Mouse (Mus musculus) kidney, embryonic 16.5 days (tissue): Measurements from ENCODE around the gene 1110032F04Rik. TPM values are rescaled to one million over a fixed set of nuclear protein-coding genes. Genes with fewer than 3 reads are reported as not detected.

Experiments
- ATAC-seq: fragments of 200-750 bp; cut with Nextera tagmentation; 2 replicates; pipeline ENCODE4 v1.8.0; 2017; ENCODE audit warnings: moderate TSS enrichment; ENCODE audit not compliant: low FRiP score, low TSS enrichment
- H3K27ac ChIP-seq: fragments of 300-500 bp; sonication (generic); 2 replicates; pipeline ENCODE4 v1.5.1; 2014; ENCODE audit warnings: low read length
- H3K27me3 ChIP-seq: fragments of 300-500 bp; sonication (generic); 2 replicates; pipeline ENCODE4 v1.6.1; 2014; ENCODE audit warnings: low read length, control low read depth, mixed read lengths; ENCODE audit not compliant: insufficient read depth
- H3K36me3 ChIP-seq: fragments of 300-500 bp; sonication (generic); 2 replicates; pipeline ENCODE4 v1.6.1; 2014; ENCODE audit warnings: low read length, control low read depth, mixed read lengths; ENCODE audit not compliant: insufficient read depth
- H3K4me1 ChIP-seq: fragments of 300-500 bp; sonication (generic); 2 replicates; pipeline ENCODE4 v1.6.1; 2014; ENCODE audit warnings: low read length, control low read depth, mixed read lengths; ENCODE audit not compliant: insufficient read depth
- H3K4me2 ChIP-seq: fragments of 300-500 bp; sonication (generic); replicated peaks from 2 replicates; pipeline ENCODE4 v1.6.1; 2014; ENCODE audit warnings: low read depth, low read length
- H3K4me3 ChIP-seq: fragments of 300-500 bp; sonication (generic); 2 replicates; pipeline ENCODE4 v1.5.1; 2014; ENCODE audit warnings: mild to moderate bottlenecking, low read length
- H3K9ac ChIP-seq: fragments of 300-500 bp; sonication (generic); replicated peaks from 2 replicates; pipeline ENCODE4 v1.6.1; 2014; ENCODE audit warnings: low read length
- H3K9me3 ChIP-seq: fragments of 300-500 bp; sonication (generic); 2 replicates; pipeline ENCODE4 v1.6.1; 2016; ENCODE audit warnings: low read length, control low read depth
- WGBS: fragments of 180-500 bp; shearing (Covaris S2); extraction: QIAGEN DNeasy Blood & Tissue Kit; methylation state at CpG from one replicate; pipeline ENCODE4 v1.1.7; 2014; 5-methylcytosine and 5-hydroxymethylcytosine counted together
- polyA plus RNA-seq: library from polyadenylated mRNA; unstranded; fragments of >200 nt; fragmentation: Nextera tagmentation; extraction: Ambion mirVana; gene quantifications from 2 replicates; pipeline ENCODE4 v1.2.1, GENCODE M21; 2015

The 1110032F04Rik gene
- polyA plus RNA-seq, 1 experiment from 2014 or later = 4.0 TPM

DNA sequence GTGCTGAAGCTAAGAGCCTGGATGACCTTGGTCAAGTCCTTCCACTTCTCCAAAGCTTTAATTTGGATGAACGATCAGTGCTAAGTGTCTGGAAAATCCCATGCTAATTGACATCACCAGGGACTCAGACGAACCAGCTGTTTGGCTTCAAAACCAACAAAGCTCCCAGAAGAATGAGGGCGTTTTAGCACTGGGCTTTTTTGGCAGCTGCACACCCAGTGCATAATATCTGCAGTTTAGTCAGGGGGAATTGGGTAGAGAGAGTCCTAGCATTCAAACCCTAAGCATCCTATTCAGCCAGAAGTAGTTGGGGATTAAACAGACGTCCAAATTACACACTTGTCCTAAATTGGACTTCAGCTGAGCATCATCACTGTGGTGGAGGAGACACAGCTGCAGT, 29.2 kb upstream of the 1110032F04Rik start:
- no peak for ATAC-seq
- 46% methylated on average over 4 of the region's 4 CpGs for WGBS
- 0 out of 2 replicates have a peak, but pooled peaks cover 4% of the 10 kb centered on the region for H3K9me3 ChIP-seq

GRCm38 (mm10) chr3:68844025-68844424, 25.4 kb upstream of the 1110032F04Rik start:
- no peak for ATAC-seq
- H3K4me2 ChIP-seq = no peak overlapping the region
- no peak overlapping the region for H3K27ac ChIP-seq
- WGBS = 93% methylated on average over 4 of the region's 4 CpGs
- no peaks in the 10 kb centered on the region for H3K27me3 ChIP-seq
- no peak overlapping the region for H3K4me3 ChIP-seq
- H3K4me1 ChIP-seq = no peaks in the 10 kb centered on the region
- H3K36me3 ChIP-seq = no peaks in the 10 kb centered on the region
- H3K9me3 ChIP-seq = 0 out of 2 replicates have a peak, but pooled peaks cover 4% of the 10 kb centered on the region
- H3K9ac ChIP-seq = no peak overlapping the region

More for the DNA sequence above, 29.2 kb upstream of the 1110032F04Rik start:
- Histone ChIP-seq H3K27ac (no peak overlapping the region), H3K27me3 (no peaks in the 10 kb centered on the region), H3K4me2 (no peak overlapping the region), H3K9ac (no peak overlapping the region), H3K4me3 (no peak overlapping the region), H3K36me3 (no peaks in the 10 kb centered on the region), H3K4me1 (no peaks in the 10 kb centered on the region)

GRCm38 (mm10) chr3:68848323-68848722, 21.1 kb upstream of the 1110032F04Rik start:
- Histone ChIP-seq H3K27me3 (no peaks in the 10 kb centered on the region), H3K4me2 (no peak overlapping the region), H3K9ac (no peak overlapping the region), H3K27ac (no peak overlapping the region), H3K4me3 (no peak overlapping the region), H3K36me3 (no peaks in the 10 kb centered on the region), H3K9me3 (0 out of 2 replicates have a peak, but pooled peaks cover 4% of the 10 kb centered on the region), H3K4me1 (no peaks in the 10 kb centered on the region)
- 61% methylated on average over 3 of the region's 3 CpGs for WGBS
- no peak for ATAC-seq

- no peak for ATAC-seq
- Histone ChIP-seq H3K27ac (no peak overlapping the region), H3K4me1 (no peaks in the 10 kb centered on the region), H3K9me3 (no peaks in the 10 kb centered on the region), H3K9ac (no peak overlapping the region), H3K27me3 (no peaks in the 10 kb centered on the region), H3K4me3 (no peak overlapping the region), H3K4me2 (no peak overlapping the region), H3K36me3 (no peaks in the 10 kb centered on the region)
- WGBS = 84% methylated on average over 1 of the region's 1 CpGs
Observed at GRCm38 (mm10) chr3:68852414-68852813, 17.0 kb upstream of the 1110032F04Rik start.

GRCm38 (mm10) chr3:68869691-68870567, 543 bp downstream of the 1110032F04Rik start:
- ATAC-seq = peak; percentile 79

GRCm38 (mm10) chr3:68870568-68870950, 1.2 kb downstream of the 1110032F04Rik start:
- no peaks in the 10 kb centered on the region for H3K9me3 ChIP-seq
- peak overlapping the region; percentile 61 for H3K9ac ChIP-seq
- WGBS = 4% methylated on average over 15 of the region's 15 CpGs
- no peak overlapping the region for H3K27ac ChIP-seq
- ATAC-seq = peak; percentile 16
- peak overlapping the region; percentile 58 for H3K4me3 ChIP-seq
- no peaks in the 10 kb centered on the region for H3K36me3 ChIP-seq
- peaks cover 13% of the 10 kb centered on the region for H3K4me1 ChIP-seq
- H3K4me2 ChIP-seq = peak overlapping the region; percentile 100
- H3K27me3 ChIP-seq = peaks cover 27% of the 10 kb centered on the region

More at GRCm38 (mm10) chr3:68869691-68870567, 543 bp downstream of the 1110032F04Rik start:
- Histone ChIP-seq H3K4me1 (peaks cover 13% of the 10 kb centered on the region), H3K27ac (no peak overlapping the region), H3K27me3 (peaks cover 27% of the 10 kb centered on the region), H3K36me3 (no peaks in the 10 kb centered on the region), H3K9ac (peak overlapping the region; percentile 61), H3K4me3 (peak overlapping the region; percentile 58), H3K4me2 (peak overlapping the region; percentile 100), H3K9me3 (no peaks in the 10 kb centered on the region)
- WGBS = under 1% methylated on average over 94 of the region's 96 CpGs

DNA sequence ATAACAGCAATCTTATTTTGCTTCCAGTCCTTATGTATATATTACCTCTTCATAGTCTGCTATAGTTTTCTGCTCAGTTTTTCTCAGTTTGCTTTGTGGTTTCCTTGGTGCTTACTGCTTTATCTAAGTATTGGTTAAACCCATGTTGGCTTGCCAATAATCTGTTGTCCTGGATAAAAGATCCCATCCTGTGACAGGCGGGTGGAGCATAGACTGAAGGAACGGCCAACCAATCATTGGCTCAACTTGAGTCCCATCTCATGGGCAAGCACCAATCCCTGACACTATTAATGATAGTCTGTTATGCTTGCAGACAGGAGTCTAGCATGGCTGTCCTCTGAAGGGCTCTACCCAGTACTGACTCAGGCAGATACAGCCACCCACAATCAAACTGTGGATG, 4.7 kb downstream of the 1110032F04Rik start:
- H3K4me3 ChIP-seq = no peak overlapping the region
- H3K27ac ChIP-seq = no peak overlapping the region
- 88% methylated on average over 2 of the region's 2 CpGs for WGBS
- H3K4me1 ChIP-seq = peaks cover 10% of the 10 kb centered on the region
- ATAC-seq = no peak
- no peak overlapping the region for H3K9ac ChIP-seq
- H3K36me3 ChIP-seq = no peaks in the 10 kb centered on the region
- H3K27me3 ChIP-seq = peaks cover 12% of the 10 kb centered on the region
- H3K4me2 ChIP-seq = no peak overlapping the region
- H3K9me3 ChIP-seq = no peaks in the 10 kb centered on the region

GRCm38 (mm10) chr3:68886845-68887244, 17.5 kb downstream of the 1110032F04Rik start:
- Histone ChIP-seq H3K4me2 (no peak overlapping the region), H3K27me3 (no peaks in the 10 kb centered on the region), H3K9me3 (no peaks in the 10 kb centered on the region), H3K9ac (no peak overlapping the region), H3K4me3 (no peak overlapping the region), H3K27ac (no peak overlapping the region), H3K36me3 (no peaks in the 10 kb centered on the region), H3K4me1 (no peaks in the 10 kb centered on the region)
- 85% methylated on average over 5 of the region's 5 CpGs for WGBS
- no peak for ATAC-seq

DNA sequence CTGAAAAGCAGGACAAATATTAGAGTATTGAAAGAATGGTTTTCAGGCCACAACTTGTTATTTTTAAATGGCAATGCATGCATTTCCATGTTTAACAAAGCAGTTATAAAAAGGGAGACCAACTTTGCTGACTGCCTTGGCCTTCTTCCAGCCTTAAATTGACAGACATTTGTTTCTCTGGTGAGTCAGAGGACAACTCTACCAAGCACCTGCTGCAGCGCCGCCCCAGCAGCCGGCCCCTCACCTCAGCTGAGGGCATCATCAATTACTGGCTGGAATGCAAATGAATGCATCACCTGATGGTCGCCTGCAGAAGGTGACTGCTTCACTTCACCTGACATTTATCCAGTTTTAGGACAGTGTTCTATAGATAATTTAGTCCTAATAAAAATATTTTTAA, 26.0 kb downstream of the 1110032F04Rik start:
- no peaks in the 10 kb centered on the region; the same call in 1 of the 2 replicates for H3K9me3 ChIP-seq
- H3K27me3 ChIP-seq = no peaks in the 10 kb centered on the region
- no peaks in the 10 kb centered on the region for H3K4me1 ChIP-seq
- no peak overlapping the region for H3K4me2 ChIP-seq
- 69% methylated on average over 4 of the region's 4 CpGs for WGBS
- H3K4me3 ChIP-seq = no peak overlapping the region
- H3K9ac ChIP-seq = no peak overlapping the region
- ATAC-seq = no peak
- peaks cover 3% of the 10 kb centered on the region; the same call in 1 of the 2 replicates for H3K36me3 ChIP-seq
- H3K27ac ChIP-seq = no peak overlapping the region

- Histone ChIP-seq H3K9ac (no peak overlapping the region), H3K4me1 (no peaks in the 10 kb centered on the region), H3K36me3 (peaks cover 4% of the 10 kb centered on the region; the same call in 1 of the 2 replicates), H3K9me3 (no peaks in the 10 kb centered on the region; the same call in 1 of the 2 replicates), H3K4me3 (no peak overlapping the region), H3K4me2 (no peak overlapping the region), H3K27ac (no peak overlapping the region), H3K27me3 (no peaks in the 10 kb centered on the region)
- no peak for ATAC-seq
- 91% methylated on average over 5 of the region's 5 CpGs for WGBS
Observed at GRCm38 (mm10) chr3:68897154-68897553, 27.8 kb downstream of the 1110032F04Rik start.
